Mouse (Mus musculus): ENCODE data around the gene Adgrb2. TPM values are rescaled to one million over a fixed set of nuclear protein-coding genes. Genes with fewer than 3 reads are reported as not detected.

The Adgrb2 gene
- polyA plus RNA-seq (2014; fragmentation: Nextera tagmentation; extraction: Ambion mirVana) = 1.7 and 2.6 TPM in 2 replicates

- H3K27me3 ChIP-seq (ENCODE audit: control insufficient read depth, insufficient read depth, low read length) = peaks cover 63% of the 10 kb centered on the region
- H3K4me1 ChIP-seq (ENCODE audit: control insufficient read depth in 2 of 2, insufficient read depth in 2 of 2, low read length in 2 of 2) = peaks cover 15 to 23% of the 10 kb centered on the region in 2 experiments; a peak in 2 of 4 replicates
- H3K4me2 ChIP-seq (ENCODE audit: low read length) = peak within 1 kb of the TSS; percentile 97
- H3K27ac ChIP-seq (replicated peaks in 1 of 2; ENCODE audit: control insufficient read depth in 1 of 2, insufficient read depth in 1 of 2, low read depth in 2 of 2, low read length in 2 of 2) = 0 out of 4 replicates have a peak within 1 kb of the TSS, but pooled peaks of 1 of the 2 experiments have one; percentile 14
- H3K36me3 ChIP-seq (ENCODE audit: control insufficient read depth, insufficient read depth, low read length) = no peaks in the 10 kb centered on the region
- WGBS = under 1% methylated on average over 62 of the region's 77 CpGs
- H3K9ac ChIP-seq (ENCODE audit: low read length) = peak within 1 kb of the TSS; percentile 75
- ATAC-seq (ENCODE audit: insufficient number of reproducible peaks, insufficient read depth, low FRiP score, low read depth) = no peak
- H3K4me3 ChIP-seq (ENCODE audit: control insufficient read depth in 1 of 2, insufficient read depth in 1 of 2, low read depth in 1 of 2, low read length in 2 of 2) = peak within 1 kb of the TSS; percentile 61 to 67
- no peaks in the 10 kb centered on the region for H3K9me3 ChIP-seq (ENCODE audit: control insufficient read depth, low read length)
Observed at GRCm38 (mm10) chr4:129984421-129985061, at the start of gene Adgrb2. Gene Adgrb2, plus strand, starts transcription at chr4:129984870.

GRCm38 (mm10) chr4:129951359-129951821, 33.3 kb upstream of the Adgrb2 start:
- H3K27me3 ChIP-seq (ENCODE audit: control insufficient read depth, insufficient read depth, low read length) = no peaks in the 10 kb centered on the region
- no peak overlapping the region for H3K4me3 ChIP-seq (ENCODE audit: control insufficient read depth in 1 of 2, insufficient read depth in 1 of 2, low read depth in 1 of 2, low read length in 2 of 2)
- no peaks in the 10 kb centered on the region for H3K9me3 ChIP-seq (ENCODE audit: control insufficient read depth, low read length)
- H3K36me3 ChIP-seq (ENCODE audit: control insufficient read depth, insufficient read depth, low read length) = no peaks in the 10 kb centered on the region
- 60% methylated on average over 6 of the region's 6 CpGs for WGBS
- H3K4me1 ChIP-seq (ENCODE audit: control insufficient read depth in 2 of 2, insufficient read depth in 2 of 2, low read length in 2 of 2) = peaks cover 10 to 18% of the 10 kb centered on the region in 2 experiments; a peak in 3 of 4 replicates
- no peak overlapping the region for H3K4me2 ChIP-seq (ENCODE audit: low read length)
- no peak for ATAC-seq (ENCODE audit: insufficient number of reproducible peaks, insufficient read depth, low FRiP score, low read depth)
- H3K9ac ChIP-seq (ENCODE audit: low read length) = no peak overlapping the region
- H3K27ac ChIP-seq (replicated peaks in 1 of 2; ENCODE audit: control insufficient read depth in 1 of 2, insufficient read depth in 1 of 2, low read depth in 2 of 2, low read length in 2 of 2) = no peak overlapping the region

GRCm38 (mm10) chr4:129952241-129952810, 32.3 kb upstream of the Adgrb2 start:
- no peak overlapping the region for H3K4me3 ChIP-seq (ENCODE audit: control insufficient read depth in 1 of 2, insufficient read depth in 1 of 2, low read depth in 1 of 2, low read length in 2 of 2)
- WGBS = 33% methylated on average over 5 of the region's 5 CpGs
- no peak for ATAC-seq (ENCODE audit: insufficient number of reproducible peaks, insufficient read depth, low FRiP score, low read depth)
- no peak overlapping the region; a peak in 1 of 4 replicates for H3K27ac ChIP-seq (replicated peaks in 1 of 2; ENCODE audit: control insufficient read depth in 1 of 2, insufficient read depth in 1 of 2, low read depth in 2 of 2, low read length in 2 of 2)
- H3K9ac ChIP-seq (ENCODE audit: low read length) = no peak overlapping the region
- H3K27me3 ChIP-seq (ENCODE audit: control insufficient read depth, insufficient read depth, low read length) = no peaks in the 10 kb centered on the region
- no peaks in the 10 kb centered on the region for H3K9me3 ChIP-seq (ENCODE audit: control insufficient read depth, low read length)
- no peaks in the 10 kb centered on the region for H3K36me3 ChIP-seq (ENCODE audit: control insufficient read depth, insufficient read depth, low read length)
- peaks cover 11 to 12% of the 10 kb centered on the region in 2 experiments; a peak in 3 of 4 replicates for H3K4me1 ChIP-seq (ENCODE audit: control insufficient read depth in 2 of 2, insufficient read depth in 2 of 2, low read length in 2 of 2)
- no peak overlapping the region for H3K4me2 ChIP-seq (ENCODE audit: low read length)

- no peak overlapping the region for H3K9ac ChIP-seq (ENCODE audit: low read length)
- no peak overlapping the region for H3K4me3 ChIP-seq (ENCODE audit: control insufficient read depth in 1 of 2, insufficient read depth in 1 of 2, low read depth in 1 of 2, low read length in 2 of 2)
- no peaks in the 10 kb centered on the region for H3K9me3 ChIP-seq (ENCODE audit: control insufficient read depth, low read length)
- no peak for ATAC-seq (ENCODE audit: insufficient number of reproducible peaks, insufficient read depth, low FRiP score, low read depth)
- 76% methylated on average over 2 of the region's 2 CpGs for whole genome bisulfite sequencing
- H3K4me1 ChIP-seq (ENCODE audit: control insufficient read depth in 2 of 2, insufficient read depth in 2 of 2, low read length in 2 of 2) = peaks cover 11 to 12% of the 10 kb centered on the region in 2 experiments; a peak in 3 of 4 replicates
- H3K27me3 ChIP-seq (ENCODE audit: control insufficient read depth, insufficient read depth, low read length) = no peaks in the 10 kb centered on the region
- H3K27ac ChIP-seq (replicated peaks in 1 of 2; ENCODE audit: control insufficient read depth in 1 of 2, insufficient read depth in 1 of 2, low read depth in 2 of 2, low read length in 2 of 2) = no peak overlapping the region
- no peaks in the 10 kb centered on the region for H3K36me3 ChIP-seq (ENCODE audit: control insufficient read depth, insufficient read depth, low read length)
- H3K4me2 ChIP-seq (ENCODE audit: low read length) = no peak overlapping the region
Observed at GRCm38 (mm10) chr4:129954527-129954926, 30.1 kb upstream of the Adgrb2 start.

- Histone ChIP-seq H3K9ac (ENCODE audit: low read length) (peak overlapping the region; percentile 51), H3K4me3 (ENCODE audit: control insufficient read depth in 1 of 2, insufficient read depth in 1 of 2, low read depth in 1 of 2, low read length in 2 of 2) (peak overlapping the region; percentile 52 to 55), H3K9me3 (ENCODE audit: control insufficient read depth, low read length) (no peaks in the 10 kb centered on the region), H3K4me1 (ENCODE audit: control insufficient read depth in 2 of 2, insufficient read depth in 2 of 2, low read length in 2 of 2) (peaks cover 5 to 18% of the 10 kb centered on the region in 2 experiments), H3K4me2 (ENCODE audit: low read length) (peak overlapping the region; percentile 98), H3K27me3 (ENCODE audit: control insufficient read depth, insufficient read depth, low read length) (no peaks in the 10 kb centered on the region), H3K27ac (replicated peaks in 1 of 2; ENCODE audit: control insufficient read depth in 1 of 2, insufficient read depth in 1 of 2, low read depth in 2 of 2, low read length in 2 of 2) (no peak overlapping the region), H3K36me3 (ENCODE audit: control insufficient read depth, insufficient read depth, low read length) (no peaks in the 10 kb centered on the region)
- WGBS = 2% methylated on average over 37 of the region's 37 CpGs
- ATAC-seq (ENCODE audit: insufficient number of reproducible peaks, insufficient read depth, low FRiP score, low read depth) = peak; percentile 46; the same call in 1 of the 2 replicates
Observed at GRCm38 (mm10) chr4:129960180-129960944, 24.3 kb upstream of the Adgrb2 start.

GRCm38 (mm10) chr4:129965294-129965693, 19.4 kb upstream of the Adgrb2 start:
- 22% methylated on average over 11 of the region's 11 CpGs for WGBS
- Histone ChIP-seq H3K4me3 (ENCODE audit: control insufficient read depth in 1 of 2, insufficient read depth in 1 of 2, low read depth in 1 of 2, low read length in 2 of 2) (no peak overlapping the region), H3K9ac (ENCODE audit: low read length) (no peak overlapping the region), H3K27me3 (ENCODE audit: control insufficient read depth, insufficient read depth, low read length) (no peaks in the 10 kb centered on the region), H3K36me3 (ENCODE audit: control insufficient read depth, insufficient read depth, low read length) (no peaks in the 10 kb centered on the region), H3K27ac (replicated peaks in 1 of 2; ENCODE audit: control insufficient read depth in 1 of 2, insufficient read depth in 1 of 2, low read depth in 2 of 2, low read length in 2 of 2) (no peak overlapping the region), H3K4me1 (ENCODE audit: control insufficient read depth in 2 of 2, insufficient read depth in 2 of 2, low read length in 2 of 2) (peaks cover 13 to 21% of the 10 kb centered on the region in 2 experiments), H3K4me2 (ENCODE audit: low read length) (no peak overlapping the region), H3K9me3 (ENCODE audit: control insufficient read depth, low read length) (no peaks in the 10 kb centered on the region)
- ATAC-seq (ENCODE audit: insufficient number of reproducible peaks, insufficient read depth, low FRiP score, low read depth) = no peak

GRCm38 (mm10) chr4:129966201-129966600, 18.5 kb upstream of the Adgrb2 start:
- H3K9ac ChIP-seq (ENCODE audit: low read length) = no peak overlapping the region
- H3K27me3 ChIP-seq (ENCODE audit: control insufficient read depth, insufficient read depth, low read length) = no peaks in the 10 kb centered on the region
- 50% methylated on average over 10 of the region's 10 CpGs for WGBS
- ATAC-seq (ENCODE audit: insufficient number of reproducible peaks, insufficient read depth, low FRiP score, low read depth) = no peak
- no peaks in the 10 kb centered on the region for H3K9me3 ChIP-seq (ENCODE audit: control insufficient read depth, low read length)
- no peak overlapping the region for H3K4me2 ChIP-seq (ENCODE audit: low read length)
- no peaks in the 10 kb centered on the region for H3K36me3 ChIP-seq (ENCODE audit: control insufficient read depth, insufficient read depth, low read length)
- H3K27ac ChIP-seq (replicated peaks in 1 of 2; ENCODE audit: control insufficient read depth in 1 of 2, insufficient read depth in 1 of 2, low read depth in 2 of 2, low read length in 2 of 2) = no peak overlapping the region
- no peak overlapping the region for H3K4me3 ChIP-seq (ENCODE audit: control insufficient read depth in 1 of 2, insufficient read depth in 1 of 2, low read depth in 1 of 2, low read length in 2 of 2)
- peaks cover 13 to 18% of the 10 kb centered on the region in 2 experiments for H3K4me1 ChIP-seq (ENCODE audit: control insufficient read depth in 2 of 2, insufficient read depth in 2 of 2, low read length in 2 of 2)
